8 mouse cellular contexts compared by ENCODE assay signal in the genomic region with DNA sequence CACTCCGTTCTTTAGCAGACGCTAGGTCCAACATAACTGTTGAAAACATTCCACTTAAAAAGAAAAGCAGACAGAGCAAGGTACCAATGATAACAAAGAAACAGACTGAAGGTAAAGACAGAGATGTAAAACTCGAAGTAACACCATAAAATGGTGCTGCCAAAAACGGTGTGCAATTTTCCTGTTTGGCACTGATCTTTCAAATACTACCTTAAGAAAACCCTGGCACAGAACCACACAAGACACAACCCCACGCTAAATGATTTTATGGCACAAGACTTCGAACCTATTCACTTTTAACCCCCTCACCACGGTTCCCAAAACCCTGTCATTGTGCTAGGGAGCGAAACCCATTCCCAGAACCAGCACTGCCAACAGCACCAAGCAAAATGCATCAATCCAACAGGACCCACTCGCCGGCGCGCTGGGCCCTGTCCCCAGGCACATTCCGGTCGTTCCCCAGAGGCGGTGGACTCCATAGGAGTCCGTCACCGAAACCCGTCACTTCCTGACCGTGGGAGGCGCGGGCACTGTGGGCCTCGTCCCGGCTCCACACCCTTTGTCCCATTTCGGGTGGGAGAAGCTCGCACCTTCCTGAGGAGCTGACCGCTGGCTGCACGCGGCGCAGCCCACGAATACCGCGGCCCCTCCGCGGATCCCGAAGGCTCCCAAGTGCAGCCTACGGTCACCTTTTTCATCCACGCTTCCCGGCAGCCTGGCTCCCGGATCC. TPM values are rescaled to one million over a fixed set of nuclear protein-coding genes. Genes with fewer than 3 reads are reported as not detected.
A peak's percentile ranks its signal among the peaks of the same experiment; 100 is the strongest.
DNase-seq lines count a peak whose midpoint lies in the region; ATAC-seq lines count a peak whose summit lies in the region.

No protein-coding gene starts in this region.

- intact Hi-C loops in left cerebral cortex, postnatal 25 days (cut with DNase I): no loop called here

- ATAC-seq in hindbrain, embryonic 14.5 days (ENCODE audit: low FRiP score): no peak
- peak; percentile 9; the same call in 1 of the 2 replicates for ATAC-seq in midbrain, embryonic 11.5 days (ENCODE audit: low FRiP score)
- no peak for ATAC-seq in stomach, embryonic 15.5 days (ENCODE audit: insufficient read depth, low FRiP score, low read depth)

- H3K9ac ChIP-seq in hindbrain, embryonic 14.5 days: peak overlapping the region; percentile 88
- H3K9ac ChIP-seq in midbrain, embryonic 11.5 days (ENCODE audit: low read length): peak overlapping the region; percentile 99
- peak overlapping the region; percentile 88 for H3K9ac ChIP-seq in stomach, embryonic 15.5 days

- H3K4me3 ChIP-seq in hindbrain, embryonic 14.5 days (replicated peaks; ENCODE audit: low read length): peak overlapping the region; percentile 94
- peak overlapping the region; percentile 99 for H3K4me3 ChIP-seq in midbrain, embryonic 11.5 days (ENCODE audit: low read depth, low read length)
- peak overlapping the region; percentile 97 for H3K4me3 ChIP-seq in stomach, embryonic 15.5 days (replicated peaks)

- peak; percentile 49 to 61 for DNase-seq in left cerebral cortex, adult 18-20 months (ENCODE audit: low spot score in 2 of 2)
- DNase-seq in left cerebral cortex, adult 11 months (ENCODE audit: low spot score): no peak
- peak; percentile 40 for DNase-seq in c-Kit-positive CD71-positive TER-119-positive erythroid progenitor cells, embryonic 14.5 days (ENCODE audit: low spot score)
- peak; percentile 13 to 53 for DNase-seq in frontal cortex, adult 2 months (ENCODE audit: extremely low spot score in 1 of 2, low spot score in 1 of 2)
- DNase-seq in hindbrain, embryonic 14.5 days (ENCODE audit: low spot score): no peak
- DNase-seq in left cerebral cortex, postnatal 25 days (ENCODE audit: low spot score in 2 of 2): peak; percentile 54 to 63
- peak; percentile 92 for DNase-seq in midbrain, embryonic 11.5 days (ENCODE audit: low spot score, missing footprints)

- peak overlapping the region; percentile 91 for H3K4me2 ChIP-seq in hindbrain, embryonic 14.5 days (replicated peaks)
- H3K4me2 ChIP-seq in midbrain, embryonic 11.5 days: peak overlapping the region; percentile 91
- peak overlapping the region; percentile 83 for H3K4me2 ChIP-seq in stomach, embryonic 15.5 days

- H3K27ac ChIP-seq in hindbrain, embryonic 14.5 days: peak overlapping the region; percentile 77
- peak overlapping the region; percentile 72; the same call in 1 of the 2 replicates for H3K27ac ChIP-seq in midbrain, embryonic 11.5 days (ENCODE audit: low read depth, low read length)
- H3K27ac ChIP-seq in stomach, embryonic 15.5 days: peak overlapping the region; percentile 85

- peaks cover 16% of the 10 kb centered on the region for H3K4me1 ChIP-seq in hindbrain, embryonic 14.5 days (replicated peaks; ENCODE audit: control insufficient read depth, insufficient read depth, low read length)
- peaks cover 11% of the 10 kb centered on the region; the same call in 1 of the 2 replicates for H3K4me1 ChIP-seq in midbrain, embryonic 11.5 days (ENCODE audit: control insufficient read depth, insufficient read depth, low read length)
- H3K4me1 ChIP-seq in stomach, embryonic 15.5 days: peaks cover 15% of the 10 kb centered on the region

- H3K9me3 ChIP-seq in hindbrain, embryonic 14.5 days (ENCODE audit: control insufficient read depth, low read length): no peaks in the 10 kb centered on the region
- no peaks in the 10 kb centered on the region for H3K9me3 ChIP-seq in midbrain, embryonic 11.5 days (ENCODE audit: control insufficient read depth, low read length)
- no peaks in the 10 kb centered on the region for H3K9me3 ChIP-seq in stomach, embryonic 15.5 days

- H3K27me3 ChIP-seq in hindbrain, embryonic 14.5 days (ENCODE audit: control insufficient read depth, insufficient read depth, low read length): no peaks in the 10 kb centered on the region
- no peaks in the 10 kb centered on the region for H3K27me3 ChIP-seq in midbrain, embryonic 11.5 days (ENCODE audit: control insufficient read depth, insufficient read depth, low read length)
- H3K27me3 ChIP-seq in stomach, embryonic 15.5 days (replicated peaks): no peaks in the 10 kb centered on the region

- under 1% methylated on average over 39 of the region's 39 CpGs for whole genome bisulfite sequencing in hindbrain, embryonic 14.5 days
- under 1% methylated on average over 39 of the region's 39 CpGs for WGBS in midbrain, embryonic 11.5 days
- WGBS in stomach, embryonic 15.5 days: under 1% methylated on average over 39 of the region's 39 CpGs

- H3K36me3 ChIP-seq in hindbrain, embryonic 14.5 days (replicated peaks; ENCODE audit: control insufficient read depth, insufficient read depth): peaks cover 30% of the 10 kb centered on the region
- peaks cover 7% of the 10 kb centered on the region for H3K36me3 ChIP-seq in midbrain, embryonic 11.5 days (ENCODE audit: control insufficient read depth, insufficient read depth, low read length)
- H3K36me3 ChIP-seq in stomach, embryonic 15.5 days: peaks cover 11% of the 10 kb centered on the region

RNA-seq across cellular contexts. Expression of a gene that starts 0.6 kb away (rescaled TPM):
- total RNA-seq in left cerebral cortex, adult 18-20 months (2021): 10 to 100 TPM; 29.7 to 30.3 TPM
- 21.5 and 22.2 TPM in 2 replicates for polyA plus RNA-seq in frontal cortex, adult 2 months (2012; rRNA removed)
- 8.0 and 8.1 TPM in 2 replicates for polyA plus RNA-seq in hindbrain, embryonic 14.5 days (2014; fragmentation: Nextera tagmentation; extraction: Ambion mirVana)
- 10 to 100 TPM; 25.7 to 26.6 TPM for total RNA-seq in left cerebral cortex, postnatal 25 days (2021)
- polyA plus RNA-seq in midbrain, embryonic 11.5 days (2014; fragmentation: Nextera tagmentation; extraction: Ambion mirVana): 10.8 and 11.2 TPM in 2 replicates
- polyA plus RNA-seq in stomach, embryonic 15.5 days (2015; fragmentation: Nextera tagmentation; extraction: Ambion mirVana): 7.1 and 7.6 TPM in 2 replicates

RNA-seq across cellular contexts. Expression of a gene that starts 0.9 kb away (rescaled TPM):
- 10 to 100 TPM; 20.1 to 20.9 TPM for total RNA-seq in left cerebral cortex, adult 18-20 months (2021)
- polyA plus RNA-seq in frontal cortex, adult 2 months (2012; rRNA removed): 19.0 and 23.6 TPM in 2 replicates
- 15.9 and 20.9 TPM in 2 replicates for polyA plus RNA-seq in hindbrain, embryonic 14.5 days (2014; fragmentation: Nextera tagmentation; extraction: Ambion mirVana)
- 10 to 100 TPM; 21.9 to 23.0 TPM for total RNA-seq in left cerebral cortex, postnatal 25 days (2021)
- 20.9 and 21.2 TPM in 2 replicates for polyA plus RNA-seq in midbrain, embryonic 11.5 days (2014; fragmentation: Nextera tagmentation; extraction: Ambion mirVana)
- polyA plus RNA-seq in stomach, embryonic 15.5 days (2015; fragmentation: Nextera tagmentation; extraction: Ambion mirVana): 18.9 and 21.6 TPM in 2 replicates

RNA-seq across cellular contexts. Expression of a gene that starts 54.5 kb away (rescaled TPM):
- total RNA-seq in left cerebral cortex, adult 18-20 months (2021): 1 to 10 TPM; 4.9 to 5.2 TPM
- polyA plus RNA-seq in frontal cortex, adult 2 months (2012; rRNA removed): 4.6 and 6.3 TPM in 2 replicates
- 58.2 and 60.6 TPM in 2 replicates for polyA plus RNA-seq in hindbrain, embryonic 14.5 days (2014; fragmentation: Nextera tagmentation; extraction: Ambion mirVana)
- total RNA-seq in left cerebral cortex, postnatal 25 days (2021): 1 to 10 TPM; 5.5 to 5.6 TPM
- polyA plus RNA-seq in midbrain, embryonic 11.5 days (2014; fragmentation: Nextera tagmentation; extraction: Ambion mirVana): 283 and 284 TPM in 2 replicates
- polyA plus RNA-seq in stomach, embryonic 15.5 days (2015; fragmentation: Nextera tagmentation; extraction: Ambion mirVana): 183 and 204 TPM in 2 replicates

Comparison
In these comparisons a context has a peak if more than half of its experiments do, and no peak if none do; other contexts are left out.
1. DNase-seq: peak in left cerebral cortex, adult 18-20 months (2 of 2), c-Kit-positive CD71-positive TER-119-positive erythroid progenitor cells, embryonic 14.5 days (single experiment), frontal cortex, adult 2 months (2 of 2), left cerebral cortex, postnatal 25 days (2 of 2) and midbrain, embryonic 11.5 days (single experiment); none in left cerebral cortex, adult 11 months (single experiment) and hindbrain, embryonic 14.5 days (single experiment).
2. Peak in every context shown above with its lines, with median percentiles within 50 percentile points of each other: H3K27ac ChIP-seq, H3K4me2 ChIP-seq, H3K4me3 ChIP-seq and H3K9ac ChIP-seq.